Mouse (Mus musculus) adrenal gland, postnatal 14 days (tissue): ENCODE data around the gene Bcas1. TPM values are rescaled to one million over a fixed set of nuclear protein-coding genes. Genes with fewer than 3 reads are reported as not detected.
"Not testable (repeated sequence)": the region's sequence is repeated elsewhere in the genome, so short reads cannot be mapped to it uniquely, and the experiment has no call there.

Experiments used
- DNase-seq: peaks from one replicate; pipeline ENCODE4 v3.0.0; 2021; ENCODE audit warnings: mixed read lengths
- long read RNA-seq, 2 experiments: library from polyadenylated mRNA; stranded (forward); transcript quantifications; one replicate each; pipeline ENCODE4 v2.0.0; 2021
- total RNA-seq: library from RNA; stranded (reverse); gene quantifications from 2 replicates; pipeline ENCODE4 v1.2.3, GENCODE M21; 2021

Gene Bcas1
- 0.30 and 0.49 TPM in 2 replicates for total RNA-seq
- long read RNA-seq, experiment 1: 0 reads
- long read RNA-seq, experiment 2: 0 reads

DNA sequence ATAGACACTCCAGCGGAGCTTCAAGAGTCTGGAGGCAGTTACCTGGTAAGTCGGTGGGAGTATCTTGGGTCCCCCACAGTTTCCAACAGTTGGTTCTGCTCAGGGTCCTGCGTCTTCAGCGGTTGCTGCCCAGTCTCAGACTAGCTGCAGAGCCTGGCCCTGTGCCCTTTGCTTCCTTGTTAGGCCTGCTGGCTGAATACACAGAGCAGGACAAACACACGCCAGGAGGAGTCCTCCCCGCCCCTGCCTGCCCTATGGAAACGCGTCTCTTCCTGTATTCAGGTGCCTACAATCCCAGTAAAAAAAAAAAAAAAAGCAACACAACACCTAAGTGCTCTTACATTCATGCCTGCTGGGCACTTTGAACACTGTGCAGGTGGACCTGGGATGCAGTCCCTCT lies at the start of gene Bcas1:
TSS of gene Bcas1 (minus strand) at position 142 of the 400 bp plus-strand sequence.
- DNase-seq: no peak

- DNase-seq: peak; percentile 13
Measured at GRCm38 (mm10) chr2:170476643-170477042, 49.0 kb upstream of the Bcas1 start.

GRCm38 (mm10) chr2:170476215-170476614 lies 48.6 kb upstream of the Bcas1 start:
- peak; percentile 51 for DNase-seq

DNA sequence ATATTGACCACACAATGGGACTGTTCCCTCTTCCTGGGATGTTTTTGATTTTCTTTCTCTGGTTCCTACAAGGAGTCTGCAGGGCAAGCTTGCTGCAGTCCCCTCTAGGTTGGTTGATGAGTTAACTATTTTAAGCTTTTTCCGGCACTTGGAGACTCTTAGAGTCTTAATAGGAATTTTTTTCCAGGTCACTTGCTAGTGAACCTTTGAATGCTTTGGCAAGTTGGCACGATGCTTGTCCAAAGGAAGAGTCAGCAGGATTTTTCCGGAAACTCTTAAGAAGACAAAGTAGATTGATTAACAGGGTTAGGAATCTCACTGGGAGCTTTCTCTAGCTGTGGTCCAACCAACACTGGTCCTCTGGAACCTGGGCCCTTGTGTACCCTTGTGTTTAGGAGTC lies 47.5 kb upstream of the Bcas1 start:
- DNase-seq: no peak

DNA sequence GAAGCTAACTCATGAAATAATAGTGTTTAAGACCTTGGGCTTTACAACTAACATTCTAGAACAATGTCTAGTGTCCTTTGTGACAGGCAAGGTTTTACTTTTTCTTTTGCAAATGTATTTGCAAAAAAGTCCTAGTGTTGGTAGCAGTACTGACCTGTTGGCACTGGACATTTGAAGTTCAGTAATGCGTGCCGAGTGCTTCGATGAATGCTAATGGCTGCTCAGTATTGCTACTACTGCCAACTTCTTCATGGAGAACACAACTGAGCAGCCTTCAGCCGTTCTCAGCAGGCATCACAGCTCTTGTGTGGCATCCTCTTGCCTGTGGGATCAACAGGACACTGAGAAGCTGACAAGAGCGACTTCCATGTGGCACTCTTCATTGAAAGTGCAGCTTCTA lies 46.5 kb upstream of the Bcas1 start:
- no peak for DNase-seq

DNA sequence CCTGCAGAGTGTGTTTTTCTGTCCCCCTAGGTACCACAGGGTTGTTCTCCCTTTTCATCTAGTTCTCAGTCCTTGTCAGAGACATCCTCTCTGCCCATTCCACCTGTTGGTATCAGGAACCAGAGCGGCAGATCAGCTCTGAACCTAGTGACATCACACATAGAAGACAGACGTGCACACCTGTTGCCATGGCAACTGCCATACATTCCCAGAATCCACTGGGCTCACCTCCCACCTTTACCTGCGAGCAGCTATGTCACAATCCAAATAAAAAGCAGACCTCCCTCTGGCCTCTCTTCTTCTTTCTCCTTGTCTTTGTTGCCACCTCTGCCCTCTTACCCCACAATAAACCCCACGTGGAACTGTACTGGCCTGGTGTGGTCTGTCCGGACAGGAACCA lies 42.9 kb upstream of the Bcas1 start:
- no peak for DNase-seq

- peak; percentile 79 for DNase-seq
Measured at GRCm38 (mm10) chr2:170469616-170470308, 42.1 kb upstream of the Bcas1 start.

DNA sequence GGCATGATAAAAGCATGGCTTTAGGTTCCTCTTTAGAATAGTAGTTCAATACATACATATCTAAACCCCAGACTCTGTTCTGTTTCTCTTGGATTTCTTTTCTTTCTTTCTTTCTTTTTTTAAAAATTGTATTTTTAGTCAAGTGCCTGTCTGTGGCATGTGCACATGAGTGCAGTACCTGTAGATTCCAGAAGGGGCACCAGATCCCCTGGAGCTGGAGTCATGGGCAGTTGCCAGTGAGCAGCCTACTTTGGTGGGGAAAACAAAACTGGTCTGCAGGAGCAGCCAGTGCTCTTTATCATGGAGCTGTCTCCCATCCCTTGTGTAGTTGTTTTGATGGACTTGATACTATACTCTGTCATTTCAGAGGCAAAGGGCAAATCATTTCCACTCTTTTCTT lies 40.4 kb upstream of the Bcas1 start:
- DNase-seq: peak; percentile 43

GRCm38 (mm10) chr2:170464817-170465216 lies 37.2 kb upstream of the Bcas1 start:
- DNase-seq: no peak

GRCm38 (mm10) chr2:170461652-170462051 lies 34.0 kb upstream of the Bcas1 start:
- DNase-seq: no peak

DNA sequence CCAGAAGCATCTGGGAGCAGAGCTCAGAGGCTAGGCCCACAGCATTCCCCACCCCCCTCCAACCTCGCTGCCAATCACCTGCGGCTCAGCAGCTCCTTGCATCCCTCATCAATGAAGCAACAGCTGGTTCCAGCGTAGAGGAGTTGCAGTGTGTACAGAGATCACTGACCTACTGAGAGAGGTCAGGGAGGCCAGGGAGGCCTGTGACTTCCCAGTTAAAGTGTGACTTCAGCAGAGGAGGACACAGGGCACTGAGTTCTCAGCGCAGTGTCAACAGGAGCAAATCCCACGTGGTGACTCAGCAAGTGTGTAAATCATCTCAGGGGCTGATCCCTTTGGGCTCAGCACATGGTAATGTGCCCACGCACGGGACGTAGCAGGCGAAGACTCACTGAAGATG lies 32.2 kb upstream of the Bcas1 start:
- no peak for DNase-seq

- DNase-seq: no peak
Measured at GRCm38 (mm10) chr2:170459183-170459582, 31.5 kb upstream of the Bcas1 start.

DNA sequence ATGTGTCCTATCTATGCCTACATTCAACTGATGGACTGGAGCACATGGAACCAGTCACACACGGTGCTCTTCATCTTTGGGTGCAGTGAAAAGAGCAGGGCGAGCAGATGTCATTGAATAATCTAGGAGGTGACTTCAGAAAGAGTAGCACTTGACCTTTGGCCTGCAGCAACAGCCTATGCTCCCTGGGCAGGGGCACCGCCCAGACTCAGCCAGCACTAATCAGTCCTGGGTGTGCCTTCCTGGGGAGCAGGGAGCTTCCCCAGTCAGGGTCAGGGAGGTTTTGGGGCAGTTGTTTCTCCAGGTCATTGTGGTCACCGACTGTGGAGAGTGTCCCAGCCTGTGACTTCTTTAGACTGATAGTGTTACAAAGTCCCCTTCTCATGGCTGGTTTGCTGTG lies 26.2 kb upstream of the Bcas1 start:
- not testable (repeated sequence) for DNase-seq

- DNase-seq: peak; percentile 83
Measured at GRCm38 (mm10) chr2:170450933-170451332, 23.3 kb upstream of the Bcas1 start.

DNA sequence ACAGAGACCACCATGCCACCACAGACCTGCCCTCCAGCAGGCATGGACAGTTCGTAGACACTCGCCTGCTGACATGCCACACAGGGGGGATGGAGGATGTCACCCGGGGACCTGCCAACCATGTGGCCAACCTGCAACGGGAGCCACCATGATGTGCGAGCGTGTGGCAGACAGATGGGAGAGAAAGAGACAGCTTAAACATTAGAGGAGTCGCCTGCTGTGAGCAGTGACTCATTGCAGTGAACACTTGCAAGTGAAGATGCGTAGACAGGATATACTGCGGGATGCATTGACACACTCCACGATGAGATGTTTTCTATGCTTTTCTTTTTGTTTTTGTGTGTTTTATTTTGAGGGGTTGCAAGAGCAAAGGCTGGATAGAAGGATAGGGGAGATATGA lies 20.0 kb upstream of the Bcas1 start:
- no peak for DNase-seq

GRCm38 (mm10) chr2:170446843-170447383 lies 19.3 kb upstream of the Bcas1 start:
- peak; percentile 37 for DNase-seq

DNA sequence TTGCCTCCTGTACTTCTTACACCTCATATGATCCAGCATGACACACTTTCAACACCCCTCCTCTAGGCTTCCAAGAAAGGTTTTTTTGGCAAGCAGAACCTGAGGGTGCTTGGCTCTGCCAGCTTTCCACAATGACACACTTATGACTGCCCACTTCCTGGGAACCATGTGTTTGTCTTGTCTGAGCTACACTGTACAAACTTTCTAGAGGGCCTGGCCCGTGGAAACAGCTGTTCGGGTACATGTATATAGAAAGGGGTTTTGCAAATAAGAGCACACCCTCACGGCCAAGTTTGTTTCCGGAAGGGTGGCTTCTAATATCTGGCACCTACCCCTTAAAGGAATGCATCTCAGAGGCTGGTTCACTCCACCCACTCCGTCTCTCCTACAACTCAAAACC lies 18.2 kb upstream of the Bcas1 start:
- DNase-seq: no peak

DNA sequence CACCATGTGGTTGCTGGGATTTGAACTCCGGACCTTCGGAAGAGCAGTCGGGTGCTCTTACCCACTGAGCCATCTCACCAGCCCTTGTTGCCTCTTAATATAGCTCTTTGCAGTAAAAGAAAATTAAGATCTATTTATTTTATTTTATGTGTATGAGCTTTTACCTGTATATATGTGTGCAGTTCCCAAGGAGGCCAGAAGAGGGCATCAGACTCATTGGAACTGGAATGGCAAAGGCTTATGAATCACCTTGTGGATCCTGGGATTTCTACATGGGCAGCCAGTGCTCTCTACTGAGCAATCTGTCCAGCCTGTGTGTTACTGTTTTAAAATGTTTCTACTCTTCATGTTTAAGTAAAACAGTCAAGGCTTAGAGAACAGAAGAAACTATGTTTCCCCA lies 14.9 kb upstream of the Bcas1 start:
- peak; percentile 52 for DNase-seq

GRCm38 (mm10) chr2:170438782-170439181 lies 11.1 kb upstream of the Bcas1 start:
- DNase-seq: no peak

DNA sequence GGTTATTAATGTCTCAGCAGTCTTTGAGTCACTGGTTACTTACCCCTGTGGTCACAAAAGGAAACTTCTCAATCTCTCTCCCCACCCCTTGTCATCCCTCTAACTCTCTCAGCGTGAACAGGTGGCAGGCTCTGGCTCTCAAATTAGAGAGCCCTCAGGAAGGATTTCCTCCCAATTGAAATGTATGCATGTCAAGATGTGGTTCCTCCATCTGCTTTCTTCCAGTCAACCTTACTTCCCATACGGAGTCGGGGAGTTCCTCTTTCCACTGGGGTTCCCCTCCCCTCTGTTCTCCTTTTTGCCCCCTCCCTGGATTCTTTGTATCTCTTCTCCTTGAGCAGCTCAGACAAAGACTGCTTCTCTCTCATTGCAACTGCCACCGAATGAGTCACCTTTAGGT lies 8.6 kb upstream of the Bcas1 start:
- no peak for DNase-seq

GRCm38 (mm10) chr2:170432152-170432551 lies 4.5 kb upstream of the Bcas1 start:
- DNase-seq: no peak

GRCm38 (mm10) chr2:170428966-170429365 lies 1.3 kb upstream of the Bcas1 start:
- no peak for DNase-seq

DNA sequence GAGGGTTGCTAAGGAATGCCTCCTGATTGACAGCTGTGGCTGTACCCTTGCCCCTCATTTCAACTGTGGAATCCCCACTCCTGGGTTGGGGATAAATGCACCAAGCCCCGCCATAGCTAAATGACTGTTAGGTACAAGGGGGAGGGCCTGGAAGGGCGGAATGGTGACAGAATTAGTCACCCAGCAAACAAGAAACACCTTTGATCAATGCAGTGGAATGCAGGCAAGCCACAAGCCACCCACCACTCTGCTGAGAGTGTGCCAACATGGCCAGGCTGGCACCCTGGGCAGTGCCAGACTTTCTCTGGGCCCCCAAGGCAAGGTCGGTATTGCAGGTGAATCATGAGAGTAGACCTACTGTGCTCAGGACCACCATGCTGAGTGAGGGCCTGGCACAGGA lies 3.5 kb downstream of the Bcas1 start:
- no peak for DNase-seq

DNA sequence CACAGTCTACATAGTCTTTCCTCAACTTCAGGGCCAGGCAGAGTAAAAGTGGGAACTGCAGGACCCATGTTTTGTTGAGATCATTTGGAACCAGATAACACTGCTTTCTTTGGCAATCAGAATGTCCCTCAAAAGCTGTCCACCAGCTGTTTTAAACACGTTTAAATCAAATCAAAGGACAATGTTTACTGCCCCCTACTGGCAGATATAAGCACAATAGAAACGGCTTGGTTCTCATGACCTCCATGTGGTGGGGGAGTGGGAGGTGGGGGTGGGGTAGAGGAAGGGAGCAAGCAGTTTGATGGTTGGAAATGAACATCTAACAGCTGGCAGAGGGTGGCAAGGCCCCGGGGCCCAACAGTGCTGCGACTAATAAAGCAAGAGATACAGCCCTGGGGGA lies 5.7 kb downstream of the Bcas1 start:
- DNase-seq: no peak
